Mouse (Mus musculus): Measurements from ENCODE around the gene Htra1. TPM values are rescaled to one million over a fixed set of nuclear protein-coding genes. Genes with fewer than 3 reads are reported as not detected.

Htra1 gene
- polyA plus RNA-seq, 1 experiment from 2014 or later = 1.4 TPM

GRCm38 (mm10) chr7:130977794-130978521 is 42.0 kb downstream of the Htra1 start:
- Histone ChIP-seq H3K36me3 (replicated peaks) (no peaks in the 10 kb centered on the region), H3K27ac (peak overlapping the region; percentile 48; the same call in 1 of the 2 replicates), H3K9me3 (no peaks in the 10 kb centered on the region), H3K4me3 (no peak overlapping the region), H3K27me3 (ENCODE audit: poor library complexity, severe bottlenecking) (no peaks in the 10 kb centered on the region), H3K4me1 (peaks cover 30% of the 10 kb centered on the region)
- 86% methylated on average over 5 of the region's 5 CpGs for WGBS
- DNase-seq (ENCODE audit: extremely low spot score, low spot score) = no peak

GRCm38 (mm10) chr7:130978545-130978944 is 42.6 kb downstream of the Htra1 start:
- H3K27me3 ChIP-seq (ENCODE audit: poor library complexity, severe bottlenecking) = no peaks in the 10 kb centered on the region

GRCm38 (mm10) chr7:130980130-130980529 is 44.2 kb downstream of the Htra1 start:
- no peak for DNase-seq (ENCODE audit: extremely low spot score, low spot score)
- WGBS = 92% methylated on average over 5 of the region's 5 CpGs
- H3K27me3 ChIP-seq (ENCODE audit: poor library complexity, severe bottlenecking) = no peaks in the 10 kb centered on the region

More at GRCm38 (mm10) chr7:130978545-130978944, 42.6 kb downstream of the Htra1 start:
- Histone ChIP-seq H3K36me3 (replicated peaks) (no peaks in the 10 kb centered on the region), H3K27ac (no peak overlapping the region), H3K4me1 (peaks cover 30% of the 10 kb centered on the region), H3K9me3 (no peaks in the 10 kb centered on the region), H3K4me3 (no peak overlapping the region)
- 83% methylated on average over 1 of the region's 1 CpGs for WGBS
- DNase-seq (ENCODE audit: extremely low spot score, low spot score) = no peak

GRCm38 (mm10) chr7:130982371-130982770 is 46.5 kb downstream of the Htra1 start:
- no peak overlapping the region for H3K4me3 ChIP-seq
- 50% methylated on average over 4 of the region's 4 CpGs for WGBS
- no peaks in the 10 kb centered on the region for H3K9me3 ChIP-seq
- H3K27me3 ChIP-seq (ENCODE audit: poor library complexity, severe bottlenecking) = no peaks in the 10 kb centered on the region
- peaks cover 22% of the 10 kb centered on the region for H3K4me1 ChIP-seq
- peak; percentile 27 for DNase-seq (ENCODE audit: extremely low spot score, low spot score)
- H3K36me3 ChIP-seq (replicated peaks) = no peaks in the 10 kb centered on the region
- H3K27ac ChIP-seq = 0 out of 2 replicates have a peak overlapping the region, but pooled peaks have one; percentile 20

More at GRCm38 (mm10) chr7:130980130-130980529, 44.2 kb downstream of the Htra1 start:
- Histone ChIP-seq H3K4me3 (no peak overlapping the region), H3K4me1 (peaks cover 30% of the 10 kb centered on the region), H3K27ac (no peak overlapping the region), H3K36me3 (replicated peaks) (no peaks in the 10 kb centered on the region), H3K9me3 (no peaks in the 10 kb centered on the region)

GRCm38 (mm10) chr7:130982881-130983280 is 47.0 kb downstream of the Htra1 start:
- H3K36me3 ChIP-seq (replicated peaks) = no peaks in the 10 kb centered on the region
- H3K4me3 ChIP-seq = no peak overlapping the region
- no peak for DNase-seq (ENCODE audit: extremely low spot score, low spot score)
- WGBS = 72% methylated on average over 3 of the region's 3 CpGs
- no peaks in the 10 kb centered on the region for H3K27me3 ChIP-seq (ENCODE audit: poor library complexity, severe bottlenecking)
- no peaks in the 10 kb centered on the region for H3K9me3 ChIP-seq
- peaks cover 18% of the 10 kb centered on the region for H3K4me1 ChIP-seq
- no peak overlapping the region for H3K27ac ChIP-seq

GRCm38 (mm10) chr7:130984294-130984693 is 48.4 kb downstream of the Htra1 start:
- no peak for DNase-seq (ENCODE audit: extremely low spot score, low spot score)
- Histone ChIP-seq H3K27ac (no peak overlapping the region), H3K36me3 (replicated peaks) (no peaks in the 10 kb centered on the region), H3K9me3 (no peaks in the 10 kb centered on the region), H3K27me3 (ENCODE audit: poor library complexity, severe bottlenecking) (no peaks in the 10 kb centered on the region), H3K4me1 (peaks cover 15% of the 10 kb centered on the region), H3K4me3 (no peak overlapping the region)
- 95% methylated on average over 7 of the region's 7 CpGs for WGBS

GRCm38 (mm10) chr7:130985193-130985592 is 49.3 kb downstream of the Htra1 start:
- Histone ChIP-seq H3K4me3 (no peak overlapping the region), H3K27ac (no peak overlapping the region), H3K36me3 (replicated peaks) (no peaks in the 10 kb centered on the region), H3K9me3 (no peaks in the 10 kb centered on the region), H3K27me3 (ENCODE audit: poor library complexity, severe bottlenecking) (no peaks in the 10 kb centered on the region), H3K4me1 (peaks cover 15% of the 10 kb centered on the region)
- WGBS = 92% methylated on average over 12 of the region's 12 CpGs
- DNase-seq (ENCODE audit: extremely low spot score, low spot score) = no peak

- Histone ChIP-seq H3K27me3 (ENCODE audit: poor library complexity, severe bottlenecking) (no peaks in the 10 kb centered on the region), H3K36me3 (replicated peaks) (no peaks in the 10 kb centered on the region), H3K4me3 (no peak overlapping the region), H3K4me1 (peaks cover 15% of the 10 kb centered on the region), H3K9me3 (no peaks in the 10 kb centered on the region), H3K27ac (no peak overlapping the region)
- 88% methylated on average over 3 of the region's 3 CpGs for WGBS
- no peak for DNase-seq (ENCODE audit: extremely low spot score, low spot score)
These were observed 49.8 kb downstream of the Htra1 start for GRCm38 (mm10) chr7:130985716-130986115.

GRCm38 (mm10) chr7:130988146-130988545 is 52.2 kb downstream of the Htra1 start:
- 87% methylated on average over 5 of the region's 5 CpGs for WGBS
- DNase-seq (ENCODE audit: extremely low spot score, low spot score) = no peak
- Histone ChIP-seq H3K4me3 (no peak overlapping the region), H3K4me1 (no peaks in the 10 kb centered on the region; the same call in 1 of the 2 replicates), H3K27me3 (ENCODE audit: poor library complexity, severe bottlenecking) (no peaks in the 10 kb centered on the region), H3K27ac (no peak overlapping the region), H3K9me3 (no peaks in the 10 kb centered on the region), H3K36me3 (replicated peaks) (no peaks in the 10 kb centered on the region)

GRCm38 (mm10) chr7:130989371-130989770 is 53.5 kb downstream of the Htra1 start:
- H3K9me3 ChIP-seq = no peaks in the 10 kb centered on the region
- H3K36me3 ChIP-seq (replicated peaks) = no peaks in the 10 kb centered on the region
- no peak overlapping the region for H3K27ac ChIP-seq
- no peak for DNase-seq (ENCODE audit: extremely low spot score, low spot score)
- no peak overlapping the region for H3K4me3 ChIP-seq
- no peaks in the 10 kb centered on the region for H3K27me3 ChIP-seq (ENCODE audit: poor library complexity, severe bottlenecking)
- no peaks in the 10 kb centered on the region for H3K4me1 ChIP-seq
- 57% methylated on average over 3 of the region's 3 CpGs for WGBS

GRCm38 (mm10) chr7:130991174-130991789 is 55.4 kb downstream of the Htra1 start:
- Histone ChIP-seq H3K4me1 (no peaks in the 10 kb centered on the region), H3K27me3 (ENCODE audit: poor library complexity, severe bottlenecking) (no peaks in the 10 kb centered on the region), H3K36me3 (replicated peaks) (no peaks in the 10 kb centered on the region), H3K9me3 (no peaks in the 10 kb centered on the region), H3K4me3 (no peak overlapping the region), H3K27ac (no peak overlapping the region)
- DNase-seq (ENCODE audit: extremely low spot score, low spot score) = no peak
- WGBS = 92% methylated on average over 13 of the region's 13 CpGs

- Histone ChIP-seq H3K27ac (no peak overlapping the region), H3K27me3 (ENCODE audit: poor library complexity, severe bottlenecking) (no peaks in the 10 kb centered on the region), H3K4me3 (no peak overlapping the region), H3K36me3 (replicated peaks) (no peaks in the 10 kb centered on the region), H3K9me3 (no peaks in the 10 kb centered on the region), H3K4me1 (no peaks in the 10 kb centered on the region)
- WGBS = 56% methylated on average over 8 of the region's 8 CpGs
- DNase-seq (ENCODE audit: extremely low spot score, low spot score) = no peak
These were observed 58.0 kb downstream of the Htra1 start for GRCm38 (mm10) chr7:130993907-130994306.

All from forebrain, embryonic 10.5 days (tissue).